Mouse (Mus musculus) forebrain, embryonic 16.5 days (tissue): ENCODE data around the gene Agtpbp1. TPM values are rescaled to one million over a fixed set of nuclear protein-coding genes. Genes with fewer than 3 reads are reported as not detected.
A peak's percentile ranks its signal among the peaks of the same experiment; 100 is the strongest.

Experiments
- ATAC-seq: fragments of 200-750 bp; cut with Nextera tagmentation; 2 replicates; pipeline ENCODE4 v1.8.0; 2017; ENCODE audit warnings: mild to moderate bottlenecking, moderate library complexity
- H3K27ac ChIP-seq: fragments of 300-500 bp; sonication (generic); 2 replicates; pipeline ENCODE4 v1.5.1; 2014; ENCODE audit warnings: low read length, control low read depth
- H3K27me3 ChIP-seq: fragments of 300-500 bp; sonication (generic); replicated peaks from 2 replicates; pipeline ENCODE4 v1.6.1; 2014; ENCODE audit warnings: low read length; ENCODE audit not compliant: control insufficient read depth, insufficient read depth
- H3K36me3 ChIP-seq: fragments of 300-500 bp; sonication (generic); 2 replicates; pipeline ENCODE4 v1.6.1; 2014; ENCODE audit not compliant: control insufficient read depth, insufficient read depth
- H3K4me1 ChIP-seq: fragments of 300-500 bp; sonication (generic); replicated peaks from 2 replicates; pipeline ENCODE4 v1.6.1; 2014; ENCODE audit warnings: low read length; ENCODE audit not compliant: control insufficient read depth, insufficient read depth
- H3K4me2 ChIP-seq: fragments of 300-500 bp; sonication (generic); 2 replicates; pipeline ENCODE4 v1.6.1; 2014; ENCODE audit warnings: mild to moderate bottlenecking, low read length, control low read depth
- H3K4me3 ChIP-seq: fragments of 300-500 bp; sonication (generic); replicated peaks from 2 replicates; pipeline ENCODE4 v1.5.1; 2014; ENCODE audit warnings: mild to moderate bottlenecking, low read length, control low read depth
- H3K9ac ChIP-seq: fragments of 300-500 bp; sonication (generic); replicated peaks from 2 replicates; pipeline ENCODE4 v1.6.1; 2014; ENCODE audit warnings: low read depth, low read length, control low read depth
- H3K9me3 ChIP-seq: fragments of 300-500 bp; sonication (generic); 2 replicates; pipeline ENCODE4 v1.6.1; 2016; ENCODE audit warnings: low read length; ENCODE audit not compliant: control insufficient read depth
- WGBS: fragments of 180-500 bp; shearing (Covaris S2); extraction: QIAGEN DNeasy Blood & Tissue Kit; methylation state at CpG from one replicate; pipeline ENCODE4 v1.1.7; 2014; 5-methylcytosine and 5-hydroxymethylcytosine counted together
- polyA plus RNA-seq: library from polyadenylated mRNA; unstranded; fragments of >200 nt; fragmentation: Nextera tagmentation; extraction: Ambion mirVana; gene quantifications from 2 replicates; pipeline ENCODE4 v1.2.1, GENCODE M21; 2015

The Agtpbp1 gene
- polyA plus RNA-seq, result 56.1 and 60.5 TPM in 2 replicates

GRCm38 (mm10) chr13:59584947-59585647, at the start of gene Agtpbp1, which contains the start of gene Naa35:
Agtpbp1 (minus strand) TSS chr13:59585227.
Naa35 (plus strand) TSS chr13:59585259.
- Histone ChIP-seq H3K4me3 (peak within 1 kb of the TSS; percentile 98), H3K4me1 (peaks cover 32% of the 10 kb centered on the region), H3K9ac (peak within 1 kb of the TSS; percentile 94), H3K27me3 (no peaks in the 10 kb centered on the region), H3K36me3 (no peaks in the 10 kb centered on the region), H3K9me3 (no peaks in the 10 kb centered on the region), H3K27ac (peak within 1 kb of the TSS; percentile 79), H3K4me2 (peak within 1 kb of the TSS; percentile 99)
- ATAC-seq, result peak; percentile 98
- under 1% methylated on average over 76 of the region's 83 CpGs for WGBS

GRCm38 (mm10) chr13:59634637-59635036, 49.6 kb upstream of the Agtpbp1 start:
- peaks cover 49% of the 10 kb centered on the region for H3K36me3 ChIP-seq
- 79% methylated on average over 5 of the region's 5 CpGs for WGBS

GRCm38 (mm10) chr13:59626739-59627138, 41.7 kb upstream of the Agtpbp1 start:
- Histone ChIP-seq H3K9ac (no peak overlapping the region), H3K4me1 (no peaks in the 10 kb centered on the region), H3K4me2 (no peak overlapping the region), H3K27me3 (no peaks in the 10 kb centered on the region), H3K4me3 (no peak overlapping the region), H3K36me3 (peaks cover 59% of the 10 kb centered on the region), H3K27ac (no peak overlapping the region), H3K9me3 (no peaks in the 10 kb centered on the region)
- 89% methylated on average over 7 of the region's 7 CpGs for WGBS
- ATAC-seq, result no peak

More at GRCm38 (mm10) chr13:59634637-59635036, 49.6 kb upstream of the Agtpbp1 start:
- H3K4me3 ChIP-seq, result no peak overlapping the region
- no peak overlapping the region for H3K27ac ChIP-seq
- H3K9ac ChIP-seq, result no peak overlapping the region
- H3K4me2 ChIP-seq, result no peak overlapping the region
- H3K4me1 ChIP-seq, result no peaks in the 10 kb centered on the region
- no peaks in the 10 kb centered on the region for H3K27me3 ChIP-seq
- H3K9me3 ChIP-seq, result no peaks in the 10 kb centered on the region
- ATAC-seq, result no peak

- H3K27me3 ChIP-seq, result no peaks in the 10 kb centered on the region
- peaks cover 49% of the 10 kb centered on the region for H3K36me3 ChIP-seq
- no peaks in the 10 kb centered on the region for H3K9me3 ChIP-seq
- no peaks in the 10 kb centered on the region for H3K4me1 ChIP-seq
- WGBS, result 91% methylated on average over 5 of the region's 5 CpGs
- no peak overlapping the region for H3K27ac ChIP-seq
- H3K9ac ChIP-seq, result no peak overlapping the region
- no peak for ATAC-seq
- no peak overlapping the region for H3K4me2 ChIP-seq
- no peak overlapping the region for H3K4me3 ChIP-seq
Observed at GRCm38 (mm10) chr13:59624903-59625302, 39.9 kb upstream of the Agtpbp1 start.

- Histone ChIP-seq H3K27me3 (no peaks in the 10 kb centered on the region), H3K4me3 (no peak overlapping the region), H3K9me3 (no peaks in the 10 kb centered on the region), H3K36me3 (peaks cover 45% of the 10 kb centered on the region), H3K27ac (no peak overlapping the region), H3K4me1 (no peaks in the 10 kb centered on the region), H3K9ac (no peak overlapping the region), H3K4me2 (no peak overlapping the region)
- no peak for ATAC-seq
- 80% methylated on average over 3 of the region's 3 CpGs for WGBS
Observed at GRCm38 (mm10) chr13:59624389-59624788, 39.4 kb upstream of the Agtpbp1 start.

GRCm38 (mm10) chr13:59621643-59622489, 36.8 kb upstream of the Agtpbp1 start:
- no peaks in the 10 kb centered on the region for H3K4me1 ChIP-seq
- ATAC-seq, result no peak
- 91% methylated on average over 7 of the region's 7 CpGs for WGBS
- no peak overlapping the region for H3K4me2 ChIP-seq
- no peak overlapping the region for H3K9ac ChIP-seq
- H3K9me3 ChIP-seq, result no peaks in the 10 kb centered on the region
- H3K27me3 ChIP-seq, result no peaks in the 10 kb centered on the region
- peaks cover 40% of the 10 kb centered on the region for H3K36me3 ChIP-seq
- H3K4me3 ChIP-seq, result no peak overlapping the region
- no peak overlapping the region for H3K27ac ChIP-seq

- Histone ChIP-seq H3K4me2 (no peak overlapping the region), H3K27ac (no peak overlapping the region), H3K36me3 (peaks cover 22% of the 10 kb centered on the region), H3K9ac (no peak overlapping the region), H3K4me1 (no peaks in the 10 kb centered on the region), H3K9me3 (no peaks in the 10 kb centered on the region), H3K4me3 (no peak overlapping the region), H3K27me3 (no peaks in the 10 kb centered on the region)
- ATAC-seq, result no peak
- 90% methylated on average over 6 of the region's 6 CpGs for WGBS
Observed at GRCm38 (mm10) chr13:59618463-59618862, 33.4 kb upstream of the Agtpbp1 start.

- no peak overlapping the region for H3K9ac ChIP-seq
- WGBS, result 93% methylated on average over 4 of the region's 4 CpGs
- no peak overlapping the region for H3K27ac ChIP-seq
- H3K4me3 ChIP-seq, result no peak overlapping the region
- H3K4me2 ChIP-seq, result no peak overlapping the region
- no peaks in the 10 kb centered on the region for H3K4me1 ChIP-seq
- H3K27me3 ChIP-seq, result no peaks in the 10 kb centered on the region
- ATAC-seq, result no peak
- peaks cover 15% of the 10 kb centered on the region for H3K36me3 ChIP-seq
- no peaks in the 10 kb centered on the region for H3K9me3 ChIP-seq
Observed at GRCm38 (mm10) chr13:59615554-59615953, 30.5 kb upstream of the Agtpbp1 start.

- no peak for ATAC-seq
- H3K9me3 ChIP-seq, result no peaks in the 10 kb centered on the region
- H3K4me1 ChIP-seq, result no peaks in the 10 kb centered on the region
- H3K4me3 ChIP-seq, result no peak overlapping the region
- H3K27me3 ChIP-seq, result no peaks in the 10 kb centered on the region
- WGBS, result 86% methylated on average over 4 of the region's 4 CpGs
- no peak overlapping the region for H3K9ac ChIP-seq
- peaks cover 15% of the 10 kb centered on the region for H3K36me3 ChIP-seq
- H3K27ac ChIP-seq, result no peak overlapping the region
- H3K4me2 ChIP-seq, result no peak overlapping the region
Observed at GRCm38 (mm10) chr13:59615152-59615551, 30.1 kb upstream of the Agtpbp1 start.
